Mouse (Mus musculus): Measurements from ENCODE around the gene Nek7. TPM values are rescaled to one million over a fixed set of nuclear protein-coding genes. Genes with fewer than 3 reads are reported as not detected.

The Nek7 gene
- total and polyA plus RNA-seq, 3 experiments: 29.1 to 75.1 (median 63.7) TPM

DNA sequence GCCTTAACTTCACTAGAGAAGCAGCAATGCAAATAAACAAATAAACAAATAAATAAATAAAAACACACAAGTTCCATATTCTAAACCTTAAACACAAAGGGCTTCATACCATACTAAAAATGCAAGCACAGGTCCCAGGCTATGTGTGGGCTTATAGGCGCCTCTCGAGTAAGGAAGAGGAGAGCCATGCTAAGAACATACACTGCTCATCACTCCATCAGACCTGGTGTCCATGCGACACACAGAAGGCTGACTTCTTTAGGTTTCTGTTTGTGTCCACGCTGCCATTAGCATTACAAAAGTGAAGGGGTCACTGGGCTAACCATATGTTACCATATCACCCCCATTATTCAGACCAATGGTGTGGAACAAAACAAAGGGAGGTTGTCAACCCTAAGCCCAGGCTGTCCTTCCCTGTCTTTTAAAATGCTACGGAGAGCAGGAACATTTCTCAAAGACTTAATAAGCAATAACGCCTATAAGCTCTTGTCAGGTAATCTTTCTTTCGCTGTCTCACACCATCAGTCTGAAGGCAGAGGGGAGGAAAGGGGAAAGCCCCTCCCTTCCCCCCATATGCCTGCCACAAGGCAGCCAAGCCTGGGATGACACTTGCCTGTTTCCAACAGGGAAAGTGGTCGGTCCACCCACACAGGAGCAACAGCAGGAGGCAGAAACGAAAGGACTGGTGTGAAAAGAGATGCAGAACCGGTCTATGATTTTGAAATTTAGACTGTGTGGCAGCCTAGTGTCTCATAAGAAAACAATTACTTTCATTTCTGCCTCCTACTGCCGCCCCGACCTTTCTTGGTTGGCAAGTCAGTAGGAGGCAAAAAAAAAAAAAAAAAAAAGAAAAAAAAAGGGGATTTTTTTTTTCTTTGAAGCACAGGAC is 60.5 kb downstream of the Nek7 start:
- in situ Hi-C loops (cut with MboI; ENCODE audit: low pct_ligation_motif_present, low pct_unique_long_range_greater_than_20kb, low sequenced_read_pairs): no loop called here
- no peak for TF ChIP-seq ZC3H11A (IDR thresholded peaks at IDR 0.05; ENCODE audit: low read depth, low read length)
- TF ChIP-seq MYC (IDR thresholded peaks at IDR 0.05; ENCODE audit: low read depth, low read length): peak; percentile 68
- TF ChIP-seq UBTF (IDR thresholded peaks at IDR 0.05; ENCODE audit: low read depth, low read length): no peak
- TF ChIP-seq ZNF384 (IDR thresholded peaks at IDR 0.05; ENCODE audit: low read depth, low read length): peak; percentile 98
- 0 out of 2 replicates have a peak, but pooled peaks have one; percentile 15 for TF ChIP-seq JUN (IDR thresholded peaks at IDR 0.05; ENCODE audit: insufficient read depth, low read depth, low read length)
- TF ChIP-seq MAFK (IDR thresholded peaks at IDR 0.05; ENCODE audit: insufficient replicate concordance, low read length): no peak
- no peak for TF ChIP-seq RCOR1 (conservative IDR thresholded peaks at IDR 0.05; ENCODE audit: low read depth, low read length)
- peak; percentile 21; the same call in 1 of the 2 replicates for TF ChIP-seq POLR2A (IDR thresholded peaks at IDR 0.05; ENCODE audit: low read depth, low read length)
- no peak for TF ChIP-seq MAZ (IDR thresholded peaks at IDR 0.05; ENCODE audit: low read depth, low read length)
- TF ChIP-seq SIN3A (IDR thresholded peaks at IDR 0.05; ENCODE audit: low read length): peak; percentile 81
- peak; percentile 54; the same call in 1 of the 2 replicates for TF ChIP-seq IRF4 (IDR thresholded peaks at IDR 0.05; ENCODE audit: low read depth, low read length)
- TF ChIP-seq MEF2A (IDR thresholded peaks at IDR 0.05; ENCODE audit: borderline replicate concordance, low read depth, low read length): peak; percentile 60
- TF ChIP-seq USF2 (conservative IDR thresholded peaks at IDR 0.05; ENCODE audit: low read depth, low read length): no peak
- TF ChIP-seq MXI1 (IDR thresholded peaks at IDR 0.05; ENCODE audit: low read depth, low read length): 0 out of 2 replicates have a peak, but pooled peaks have one; percentile 32
- TF ChIP-seq RAD21 (IDR thresholded peaks at IDR 0.05; ENCODE audit: low read depth, low read length): no peak
- TF ChIP-seq HCFC1 (IDR thresholded peaks at IDR 0.05; ENCODE audit: low read depth, low read length): no peak; the same call in 1 of the 2 replicates
- no peak for TF ChIP-seq NRF1 (IDR thresholded peaks at IDR 0.05; ENCODE audit: low read depth, low read length)
- TF ChIP-seq MAX (IDR thresholded peaks at IDR 0.05; ENCODE audit: low read length): peak; percentile 46; the same call in 1 of the 2 replicates
- TF ChIP-seq USF1 (IDR thresholded peaks at IDR 0.05; ENCODE audit: low read depth, low read length): no peak
- TF ChIP-seq EP300 (IDR thresholded peaks at IDR 0.05; ENCODE audit: low read length): peak; percentile 49; the same call in 1 of the 2 replicates
- TF ChIP-seq GABPA (IDR thresholded peaks at IDR 0.05; ENCODE audit: insufficient replicate concordance, low read depth, low read length): no peak
- TF ChIP-seq ZMIZ1 (IDR thresholded peaks at IDR 0.05; ENCODE audit: low read depth, low read length): no peak
- TF ChIP-seq TBP (conservative IDR thresholded peaks at IDR 0.05; ENCODE audit: low read depth, low read length): peak; percentile 6; the same call in 1 of the 2 replicates
- TF ChIP-seq POLR2AphosphoS2 (IDR thresholded peaks at IDR 0.05; ENCODE audit: low read depth, low read length): no peak
- peak; percentile 68; the same call in 1 of the 2 replicates for TF ChIP-seq CHD1 (IDR thresholded peaks at IDR 0.05; ENCODE audit: low read depth, low read length)
- TF ChIP-seq SMC3 (IDR thresholded peaks at IDR 0.05; ENCODE audit: low read depth, low read length): peak; percentile 28
- TF ChIP-seq TCF12 (IDR thresholded peaks at IDR 0.05; ENCODE audit: low read depth, low read length): peak; percentile 31; the same call in 1 of the 2 replicates
- TF ChIP-seq JUND (conservative IDR thresholded peaks at IDR 0.05; ENCODE audit: low read depth, low read length): no peak
- no peak for TF ChIP-seq E2F4 (IDR thresholded peaks at IDR 0.05; ENCODE audit: insufficient replicate concordance, low read depth, low read length)
- no peak; the same call in 1 of the 2 replicates for TF ChIP-seq ETS1 (conservative IDR thresholded peaks at IDR 0.05; ENCODE audit: low read depth, low read length)
- no peak for TF ChIP-seq CTCF (conservative IDR thresholded peaks at IDR 0.05 in 1 of 2, IDR thresholded peaks at IDR 0.05 in 1 of 2; ENCODE audit: low read depth in 2 of 2, low read length in 2 of 2)
- TF ChIP-seq CHD2 (IDR thresholded peaks at IDR 0.05; ENCODE audit: low read length): peak; percentile 85
- TF ChIP-seq ZKSCAN1 (IDR thresholded peaks at IDR 0.05; ENCODE audit: borderline replicate concordance, low read depth, low read length): no peak
- no peak for TF ChIP-seq ELF1 (IDR thresholded peaks at IDR 0.05; ENCODE audit: low read depth, low read length)
- 0 out of 2 replicates have a peak, but pooled peaks have one; percentile 18 for TF ChIP-seq NELFE (IDR thresholded peaks at IDR 0.05; ENCODE audit: low read depth, low read length)
- TF ChIP-seq KAT2A (IDR thresholded peaks at IDR 0.05; ENCODE audit: insufficient replicate concordance, low read length): no peak
- no peak for TF ChIP-seq PAX5 (IDR thresholded peaks at IDR 0.05; ENCODE audit: low read length)
- peak; percentile 43; the same call in 1 of the 2 replicates for TF ChIP-seq BHLHE40 (IDR thresholded peaks at IDR 0.05; ENCODE audit: low read depth, low read length)
- Histone ChIP-seq H3K36me3 (replicated peaks in 1 of 2; ENCODE audit: control insufficient read depth in 1 of 2, insufficient read depth in 1 of 2, low read length in 1 of 2) (peaks cover 19 to 49% of the 10 kb centered on the region in 2 experiments), H3K27ac (ENCODE audit: insufficient read depth, low read depth) (peak overlapping the region; percentile 93), H3K4me2 (ENCODE audit: insufficient read depth, low read depth, poor library complexity, severe bottlenecking) (peak overlapping the region; percentile 98), H3K9ac (ENCODE audit: insufficient read depth, low read depth) (peak overlapping the region; percentile 82), H3K79me2 (replicated peaks; ENCODE audit: control insufficient read depth, extremely low read depth, insufficient read depth, poor library complexity, severe bottlenecking) (peaks cover 38% of the 10 kb centered on the region), H3K4me3 (replicated peaks in 1 of 3; ENCODE audit: low read depth in 2 of 3, low read length in 2 of 3, poor library complexity in 1 of 3) (peak overlapping the region; percentile 39 to 56 (median 44)), H3K4me1 (ENCODE audit: control insufficient read depth in 1 of 2, insufficient read depth in 2 of 2) (peaks cover 5 to 43% of the 10 kb centered on the region in 2 experiments), H3K27me3 (replicated peaks) (no peaks in the 10 kb centered on the region), H3K9me3 (replicated peaks; ENCODE audit: low read length) (peaks cover 6% of the 10 kb centered on the region)
- dilution Hi-C loops (cut with MboI; ENCODE audit: extremely low pct_ligation_motif_present, extremely low pct_unique_long_range_greater_than_20kb, low sequenced_read_pairs): no loop called here
- DNase-seq (ENCODE audit: extremely low read depth): peak; percentile 81

All from CH12.LX (cell line).